Mouse (Mus musculus) inflammation-experienced regulatory T-cells, adult 6 months (primary cell): ENCODE data around the gene Tmcc3. TPM values are rescaled to one million over a fixed set of nuclear protein-coding genes. Genes with fewer than 3 reads are reported as not detected.

ENCODE experiments used
- polyA plus RNA-seq, 3 experiments: library from polyadenylated mRNA; unstranded; fragments of 100-300 nt; shearing (Covaris generic); gene quantifications; one replicate each; pipeline ENCODE4 v1.2.1; 2017

The Tmcc3 gene
- polyA plus RNA-seq, 3 experiments from 2014 or later, result 0.38 to 1.6 (median 1.0) TPM

Other genes starting within 250 kb of the Tmcc3 start
- gene Nr2c1, start 163.9 kb upstream of the Tmcc3 start, polyA plus RNA-seq, result 1 to 10 TPM; 1.7 to 5.5 (median 5.2) TPM
- 100 to 1,000 TPM; 133 to 203 (median 177) TPM for gene Ndufa12, start 113.2 kb upstream of the Tmcc3 start, polyA plus RNA-seq
- gene Gm4792, start 13.2 kb upstream of the Tmcc3 start, polyA plus RNA-seq, result not detected